Mouse (Mus musculus): ENCODE results near the gene Rdh5.

DNA sequence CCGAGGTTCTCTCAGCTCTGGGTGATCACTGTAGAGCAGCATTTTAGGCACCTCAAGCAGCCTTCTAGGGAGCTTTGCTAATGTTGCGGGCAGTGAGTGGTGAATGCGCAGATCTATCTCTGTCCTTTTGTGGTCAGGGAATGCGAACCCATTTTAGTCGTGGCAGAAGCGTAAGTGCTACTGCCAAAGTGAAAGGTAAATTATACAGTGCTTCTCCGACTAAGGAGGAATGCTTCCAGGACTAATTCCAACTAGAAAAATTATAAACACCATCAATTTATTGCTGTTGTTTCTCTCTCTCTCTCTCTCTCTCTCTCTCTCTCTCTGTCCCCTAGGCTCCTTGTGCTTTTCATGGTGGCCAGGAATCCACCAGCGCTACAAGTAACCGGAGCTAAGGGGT is 1.2 kb upstream of the Rdh5 start, which contains the start of gene Bloc1s1:
- TF ChIP-seq POLR2A (IDR thresholded peaks at IDR 0.05; ENCODE audit: borderline replicate concordance, insufficient read depth, low read length) = no peak
- no peak for TF ChIP-seq CTCF (IDR thresholded peaks at IDR 0.05; ENCODE audit: borderline replicate concordance, insufficient read depth, low read depth, low read length)
